Mouse (Mus musculus): ENCODE measurements around the gene Prrg4. TPM values are rescaled to one million over a fixed set of nuclear protein-coding genes. Genes with fewer than 3 reads are reported as not detected.
"Not testable (repeated sequence)": the region's sequence is repeated elsewhere in the genome, so short reads cannot be mapped to it uniquely, and the experiment has no call there.

Prrg4 gene
- 1.5 and 1.7 TPM in 2 replicates for polyA plus RNA-seq (2015; fragmentation: Nextera tagmentation; extraction: Ambion mirVana)

GRCm38 (mm10) chr2:104849276-104849990 lies at the start of gene Prrg4:
Gene Prrg4, minus strand, starts transcription at chr2:104849876.
- Histone ChIP-seq H3K27me3 (peaks cover 32% of the 10 kb centered on the region), H3K4me1 (peaks cover 23% of the 10 kb centered on the region), H3K36me3 (no peaks in the 10 kb centered on the region), H3K4me2 (replicated peaks) (peak within 1 kb of the TSS; percentile 97), H3K9ac (peak within 1 kb of the TSS; percentile 65), H3K9me3 (no peaks in the 10 kb centered on the region), H3K27ac (no peak within 1 kb of the TSS), H3K4me3 (peak within 1 kb of the TSS; percentile 59)
- ATAC-seq (ENCODE audit: low FRiP score, low read depth) = peak; percentile 49; the same call in 1 of the 2 replicates
- WGBS = under 1% methylated on average over 62 of the region's 62 CpGs

- 0 out of 2 replicates have a peak, but pooled peaks have one; percentile 64 for ATAC-seq (ENCODE audit: low FRiP score, low read depth)
- no peaks in the 10 kb centered on the region for H3K9me3 ChIP-seq
- no peaks in the 10 kb centered on the region for H3K36me3 ChIP-seq
- no peaks in the 10 kb centered on the region for H3K27me3 ChIP-seq
- H3K4me3 ChIP-seq = no peak overlapping the region
- no peaks in the 10 kb centered on the region for H3K4me1 ChIP-seq
- H3K4me2 ChIP-seq (replicated peaks) = no peak overlapping the region
- WGBS = 16% methylated on average over 10 of the region's 10 CpGs
- no peak overlapping the region for H3K9ac ChIP-seq
- no peak overlapping the region for H3K27ac ChIP-seq
These were observed 38.3 kb upstream of the Prrg4 start for GRCm38 (mm10) chr2:104887882-104888566.

- ATAC-seq (ENCODE audit: low FRiP score, low read depth); H3K4me2 ChIP-seq (replicated peaks); H3K4me1 ChIP-seq; H3K9me3 ChIP-seq; H3K36me3 ChIP-seq; H3K27ac ChIP-seq; H3K27me3 ChIP-seq; H3K9ac ChIP-seq; H3K4me3 ChIP-seq: not testable (repeated sequence)
- WGBS = 46% methylated on average over 2 of the region's 2 CpGs
These were observed 37.7 kb upstream of the Prrg4 start for GRCm38 (mm10) chr2:104887331-104887730.

- H3K4me1 ChIP-seq = no peaks in the 10 kb centered on the region
- no peaks in the 10 kb centered on the region for H3K27me3 ChIP-seq
- H3K27ac ChIP-seq = no peak overlapping the region
- H3K36me3 ChIP-seq = no peaks in the 10 kb centered on the region
- no peak overlapping the region for H3K4me2 ChIP-seq (replicated peaks)
- no peak overlapping the region for H3K9ac ChIP-seq
- WGBS = 91% methylated on average over 18 of the region's 18 CpGs
- H3K4me3 ChIP-seq = no peak overlapping the region
- ATAC-seq (ENCODE audit: low FRiP score, low read depth) = no peak
- H3K9me3 ChIP-seq = no peaks in the 10 kb centered on the region
These were observed 36.4 kb upstream of the Prrg4 start for GRCm38 (mm10) chr2:104886109-104886508.

- no peak for ATAC-seq (ENCODE audit: low FRiP score, low read depth)
- H3K27ac ChIP-seq = no peak overlapping the region
- WGBS = 84% methylated on average over 8 of the region's 8 CpGs
- no peaks in the 10 kb centered on the region for H3K4me1 ChIP-seq
- H3K4me3 ChIP-seq = no peak overlapping the region
- H3K4me2 ChIP-seq (replicated peaks) = no peak overlapping the region
- no peaks in the 10 kb centered on the region for H3K27me3 ChIP-seq
- no peaks in the 10 kb centered on the region for H3K9me3 ChIP-seq
- no peaks in the 10 kb centered on the region for H3K36me3 ChIP-seq
- H3K9ac ChIP-seq = no peak overlapping the region
These were observed 29.1 kb upstream of the Prrg4 start for GRCm38 (mm10) chr2:104878794-104879193.

- 74% methylated on average over 3 of the region's 3 CpGs for WGBS
- no peak overlapping the region for H3K4me2 ChIP-seq (replicated peaks)
- no peak overlapping the region for H3K4me3 ChIP-seq
- H3K27me3 ChIP-seq = no peaks in the 10 kb centered on the region
- no peak for ATAC-seq (ENCODE audit: low FRiP score, low read depth)
- no peak overlapping the region for H3K27ac ChIP-seq
- H3K36me3 ChIP-seq = no peaks in the 10 kb centered on the region
- H3K4me1 ChIP-seq = no peaks in the 10 kb centered on the region
- no peak overlapping the region for H3K9ac ChIP-seq
- H3K9me3 ChIP-seq = no peaks in the 10 kb centered on the region
These were observed 19.4 kb upstream of the Prrg4 start for GRCm38 (mm10) chr2:104869101-104869500.

GRCm38 (mm10) chr2:104867282-104867855 lies 17.7 kb upstream of the Prrg4 start, which contains the start of gene Ccdc73:
Gene Ccdc73, plus strand, starts transcription at chr2:104867805.
- WGBS = 90% methylated on average over 13 of the region's 13 CpGs
- no peak; the same call in 1 of the 2 replicates for ATAC-seq (ENCODE audit: low FRiP score, low read depth)
- no peak within 1 kb of the TSS for H3K9ac ChIP-seq
- H3K9me3 ChIP-seq = no peaks in the 10 kb centered on the region
- H3K36me3 ChIP-seq = no peaks in the 10 kb centered on the region
- no peaks in the 10 kb centered on the region for H3K27me3 ChIP-seq
- no peaks in the 10 kb centered on the region for H3K4me1 ChIP-seq
- no peak within 1 kb of the TSS for H3K4me3 ChIP-seq
- no peak within 1 kb of the TSS for H3K4me2 ChIP-seq (replicated peaks)
- no peak within 1 kb of the TSS for H3K27ac ChIP-seq

- no peaks in the 10 kb centered on the region for H3K4me1 ChIP-seq
- no peaks in the 10 kb centered on the region for H3K9me3 ChIP-seq
- no peaks in the 10 kb centered on the region for H3K36me3 ChIP-seq
- no peaks in the 10 kb centered on the region for H3K27me3 ChIP-seq
- H3K4me2 ChIP-seq (replicated peaks) = no peak overlapping the region
- H3K9ac ChIP-seq = no peak overlapping the region
- 88% methylated on average over 4 of the region's 4 CpGs for WGBS
- H3K27ac ChIP-seq = no peak overlapping the region
- ATAC-seq (ENCODE audit: low FRiP score, low read depth) = no peak
- no peak overlapping the region for H3K4me3 ChIP-seq
These were observed 14.6 kb upstream of the Prrg4 start for GRCm38 (mm10) chr2:104864176-104864860.

GRCm38 (mm10) chr2:104860426-104860825 lies 10.8 kb upstream of the Prrg4 start:
- Histone ChIP-seq H3K36me3 (no peaks in the 10 kb centered on the region), H3K4me2 (replicated peaks) (no peak overlapping the region), H3K4me1 (no peaks in the 10 kb centered on the region), H3K4me3 (no peak overlapping the region), H3K9me3 (no peaks in the 10 kb centered on the region), H3K9ac (no peak overlapping the region), H3K27ac (no peak overlapping the region), H3K27me3 (no peaks in the 10 kb centered on the region)
- no peak for ATAC-seq (ENCODE audit: low FRiP score, low read depth)
- WGBS = 81% methylated on average over 10 of the region's 10 CpGs

GRCm38 (mm10) chr2:104859060-104859459 lies 9.4 kb upstream of the Prrg4 start:
- Histone ChIP-seq H3K4me1 (no peaks in the 10 kb centered on the region), H3K27ac (no peak overlapping the region), H3K4me3 (no peak overlapping the region), H3K4me2 (replicated peaks) (no peak overlapping the region), H3K36me3 (no peaks in the 10 kb centered on the region), H3K27me3 (no peaks in the 10 kb centered on the region), H3K9ac (no peak overlapping the region), H3K9me3 (no peaks in the 10 kb centered on the region)
- no peak for ATAC-seq (ENCODE audit: low FRiP score, low read depth)
- 65% methylated on average over 5 of the region's 5 CpGs for WGBS

GRCm38 (mm10) chr2:104858083-104858482 lies 8.4 kb upstream of the Prrg4 start:
- ATAC-seq (ENCODE audit: low FRiP score, low read depth); H3K4me1 ChIP-seq; H3K4me2 ChIP-seq (replicated peaks); H3K4me3 ChIP-seq; H3K36me3 ChIP-seq; H3K9ac ChIP-seq; H3K27ac ChIP-seq; H3K27me3 ChIP-seq; H3K9me3 ChIP-seq: not testable (repeated sequence)
- WGBS = 84% methylated on average over 3 of the region's 3 CpGs

- Histone ChIP-seq H3K27me3 (peaks cover 15% of the 10 kb centered on the region), H3K36me3 (no peaks in the 10 kb centered on the region), H3K4me1 (no peaks in the 10 kb centered on the region), H3K9ac (no peak overlapping the region), H3K27ac (no peak overlapping the region), H3K9me3 (no peaks in the 10 kb centered on the region), H3K4me3 (no peak overlapping the region), H3K4me2 (replicated peaks) (no peak overlapping the region)
- 68% methylated on average over 1 of the region's 1 CpGs for WGBS
- no peak for ATAC-seq (ENCODE audit: low FRiP score, low read depth)
These were observed 6.5 kb upstream of the Prrg4 start for GRCm38 (mm10) chr2:104856218-104856617.

All from limb, embryonic 13.5 days (tissue).